Mouse (Mus musculus) forebrain, postnatal 0 days (tissue): Measurements from ENCODE around the gene Shkbp1. TPM values are rescaled to one million over a fixed set of nuclear protein-coding genes. Genes with fewer than 3 reads are reported as not detected.

Experiments
- ATAC-seq: fragments of 200-750 bp; cut with Nextera tagmentation; 2 replicates; pipeline ENCODE4 v1.8.0; 2017; ENCODE audit warnings: mild to moderate bottlenecking, moderate library complexity
- DNase-seq: peaks from one replicate; pipeline ENCODE4 v3.0.0-alpha.2; 2015
- H3K27ac ChIP-seq: fragments of 300-500 bp; sonication (generic); 2 replicates; pipeline ENCODE4 v1.5.1; 2014; ENCODE audit warnings: low read depth, mild to moderate bottlenecking, antibody characterized with exemption, low read length, moderate library complexity, mixed read lengths
- H3K27me3 ChIP-seq: fragments of 300-500 bp; sonication (generic); 2 replicates; pipeline ENCODE4 v1.6.1; 2014; ENCODE audit warnings: mild to moderate bottlenecking, low read length, mixed read lengths; ENCODE audit not compliant: insufficient read depth
- H3K36me3 ChIP-seq: fragments of 300-500 bp; sonication (generic); 2 replicates; pipeline ENCODE4 v1.6.1; 2014; ENCODE audit warnings: mild to moderate bottlenecking, moderate library complexity; ENCODE audit not compliant: insufficient read depth
- H3K4me1 ChIP-seq: fragments of 300-500 bp; sonication (generic); 2 replicates; pipeline ENCODE4 v1.6.1; 2014; ENCODE audit warnings: antibody characterized with exemption; ENCODE audit not compliant: insufficient read depth
- H3K4me2 ChIP-seq: fragments of 300-500 bp; sonication (generic); 2 replicates; pipeline ENCODE4 v1.6.1; 2014; ENCODE audit warnings: low read depth, mild to moderate bottlenecking, moderate library complexity
- H3K4me3 ChIP-seq: fragments of 300-500 bp; sonication (generic); 2 replicates; pipeline ENCODE4 v1.5.1; 2014; ENCODE audit warnings: low read depth, low read length, mixed read lengths
- H3K9ac ChIP-seq: fragments of 300-500 bp; sonication (generic); 2 replicates; pipeline ENCODE4 v1.6.1; 2014; ENCODE audit warnings: mild to moderate bottlenecking
- H3K9me3 ChIP-seq: fragments of 300-500 bp; sonication (generic); 2 replicates; pipeline ENCODE4 v1.6.1; 2016; ENCODE audit warnings: low read length
- CTCF ChIP-seq: sonication (generic); IDR thresholded peaks from 2 replicates; pipeline ENCODE4 v1.5.1; 2016; ENCODE audit warnings: antibody characterized with exemption, control low read depth, low read depth
- WGBS: fragments of 180-500 bp; shearing (Covaris S2); extraction: QIAGEN DNeasy Blood & Tissue Kit; methylation state at CpG from one replicate; pipeline ENCODE4 v1.1.7; 2014; 5-methylcytosine and 5-hydroxymethylcytosine counted together
- polyA plus RNA-seq: library from polyadenylated mRNA; unstranded; fragments of >200 nt; fragmentation: Nextera tagmentation; extraction: Ambion mirVana; gene quantifications from 2 replicates; pipeline ENCODE4 v1.2.1, GENCODE M21; 2015
- total RNA-seq: library from RNA; depleted of rRNA; stranded (reverse); fragments of >200 nt; gene quantifications from 2 replicates; pipeline ENCODE4 v1.2.3, GENCODE M21; 2014

The Shkbp1 gene
- total and polyA plus RNA-seq, 2 experiments from 2014 or later, result 30.2 to 33.1 TPM

DNA sequence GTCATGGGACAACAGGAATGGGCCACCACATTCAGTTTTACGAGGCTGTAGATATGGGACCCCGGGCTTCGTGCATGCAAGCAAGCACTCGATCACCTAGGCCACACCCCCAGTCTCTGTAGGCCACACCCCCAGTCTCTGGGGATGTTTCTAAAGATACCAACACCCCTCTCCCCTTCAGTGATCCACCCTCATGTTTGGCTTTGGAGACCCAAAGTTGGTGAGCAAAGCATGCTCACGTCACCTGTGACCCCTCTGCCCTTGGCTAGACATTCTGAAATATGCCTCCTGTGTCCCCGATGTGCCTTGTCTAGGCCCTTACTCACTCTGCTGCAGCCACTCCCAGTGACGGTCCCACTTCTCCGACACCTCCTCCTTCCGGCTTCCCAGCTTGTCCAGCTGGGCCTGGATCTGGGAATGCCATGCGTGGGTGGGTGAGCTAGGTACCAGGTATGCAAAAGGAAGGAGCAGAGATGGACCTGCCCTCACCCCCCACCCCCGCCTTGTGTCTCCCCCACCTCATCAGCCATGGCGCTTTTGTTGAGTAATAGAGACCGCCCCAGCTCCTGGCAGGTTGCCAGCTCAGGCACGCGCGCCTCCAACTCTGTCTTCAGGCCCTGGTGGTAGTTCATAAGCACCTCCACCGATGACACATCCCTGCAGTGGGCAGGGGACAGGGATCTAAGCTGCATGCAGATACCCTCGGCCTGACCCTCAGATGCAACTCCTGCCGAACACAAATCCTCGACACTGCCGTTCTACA lies 10.4 kb upstream of the Shkbp1 start:
- Histone ChIP-seq H3K4me1 (no peaks in the 10 kb centered on the region), H3K4me2 (no peak overlapping the region), H3K4me3 (no peak overlapping the region), H3K9me3 (peaks cover 7% of the 10 kb centered on the region; the same call in 1 of the 2 replicates), H3K27me3 (peaks cover 74% of the 10 kb centered on the region), H3K36me3 (peaks cover 45% of the 10 kb centered on the region), H3K27ac (no peak overlapping the region), H3K9ac (no peak overlapping the region)
- no peak for ATAC-seq
- no peak for TF ChIP-seq CTCF
- DNase-seq, result no peak
- 44% methylated on average over 21 of the region's 21 CpGs for WGBS

DNA sequence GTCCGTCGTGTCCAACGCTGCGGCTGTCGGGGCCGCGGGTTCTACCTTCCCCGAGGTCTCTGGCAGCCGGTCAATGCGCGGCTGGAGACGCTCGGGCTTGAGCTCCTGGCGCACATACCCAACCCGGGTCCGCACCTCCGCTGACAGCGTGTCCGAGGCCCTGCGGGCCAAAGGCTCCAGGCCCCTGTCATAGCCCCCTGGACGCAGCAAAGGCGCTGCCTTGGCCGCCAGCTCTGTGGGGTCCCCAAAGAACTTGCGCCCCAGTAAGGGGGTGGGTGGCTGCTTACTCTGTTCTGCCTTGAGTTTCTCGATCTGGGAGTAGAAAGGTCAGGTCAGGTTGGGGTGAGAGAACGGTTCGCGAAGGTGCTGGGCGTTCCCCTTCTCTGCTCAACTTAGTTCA lies 8.6 kb upstream of the Shkbp1 start:
- H3K4me3 ChIP-seq, result no peak overlapping the region
- H3K36me3 ChIP-seq, result peaks cover 32% of the 10 kb centered on the region
- H3K27me3 ChIP-seq, result peaks cover 59% of the 10 kb centered on the region
- H3K4me2 ChIP-seq, result no peak overlapping the region
- ATAC-seq (no peak), DNase-seq (no peak)
- H3K27ac ChIP-seq, result no peak overlapping the region
- no peak overlapping the region for H3K9ac ChIP-seq
- WGBS, result 9% methylated on average over 29 of the region's 29 CpGs
- no peak for TF ChIP-seq CTCF
- H3K4me1 ChIP-seq, result no peaks in the 10 kb centered on the region
- H3K9me3 ChIP-seq, result no peaks in the 10 kb centered on the region

DNA sequence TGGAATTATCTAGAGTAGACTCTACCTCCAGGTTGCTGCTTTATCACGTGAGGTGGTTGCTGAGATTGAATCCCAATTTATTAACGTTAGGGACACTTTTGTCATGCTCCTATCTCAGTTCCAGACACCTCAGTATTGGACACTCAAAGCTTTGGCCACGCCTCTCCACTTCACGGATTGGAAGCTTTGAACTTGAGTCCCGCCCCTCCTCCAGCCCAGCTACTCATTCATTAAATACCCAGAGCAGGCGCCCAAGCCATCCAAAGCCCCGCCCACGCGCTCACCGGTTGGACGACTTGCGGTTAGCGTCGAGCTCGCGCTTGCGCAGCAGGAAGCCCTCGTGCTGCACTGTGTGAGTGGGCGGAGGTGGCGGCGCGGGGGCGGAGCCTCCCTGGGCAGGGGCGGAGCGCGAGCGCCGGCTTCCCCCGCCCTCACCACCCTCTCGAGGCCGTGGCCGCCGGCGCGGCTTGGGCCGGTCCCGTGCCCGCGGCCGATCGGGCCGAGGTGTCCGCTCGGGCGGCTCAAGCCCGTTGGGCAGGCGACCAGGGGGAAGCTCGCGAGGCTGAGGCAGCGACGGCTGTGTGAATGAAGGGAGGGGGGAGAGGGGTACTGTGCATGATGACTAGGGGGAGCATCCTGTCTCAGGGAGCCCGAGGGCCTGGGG lies 5.6 kb upstream of the Shkbp1 start:
- WGBS, result 2% methylated on average over 49 of the region's 52 CpGs
- Histone ChIP-seq H3K9me3 (no peaks in the 10 kb centered on the region), H3K27ac (no peak overlapping the region; the same call in 1 of the 2 replicates), H3K27me3 (peaks cover 38% of the 10 kb centered on the region), H3K36me3 (peaks cover 15% of the 10 kb centered on the region), H3K4me3 (peak overlapping the region; percentile 52), H3K4me2 (peak overlapping the region; percentile 76), H3K4me1 (no peaks in the 10 kb centered on the region), H3K9ac (peak overlapping the region; percentile 57)
- peak; percentile 100 for DNase-seq
- ATAC-seq, result peak; percentile 97
- TF ChIP-seq CTCF, result no peak

DNA sequence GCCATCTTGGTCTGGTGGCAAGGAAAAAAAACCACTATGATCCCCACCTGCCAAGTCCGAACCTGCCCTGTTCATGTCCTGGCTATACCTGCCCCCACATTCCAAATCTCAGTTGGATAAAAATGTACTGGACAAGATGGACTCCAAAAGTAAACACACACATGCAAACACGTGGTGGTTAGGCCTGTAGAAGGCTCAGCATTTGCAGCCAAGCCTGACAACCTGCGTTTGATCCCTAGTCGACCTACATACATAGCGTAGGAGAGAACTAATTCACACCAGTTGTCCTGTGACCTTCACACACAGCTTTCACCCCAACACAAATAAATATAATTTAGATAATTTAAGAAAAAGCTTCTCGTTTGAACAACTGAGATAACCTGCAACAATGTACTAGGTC lies 4.9 kb upstream of the Shkbp1 start:
- no peak overlapping the region for H3K27ac ChIP-seq
- ATAC-seq, result no peak
- peak overlapping the region; percentile 76 for H3K4me2 ChIP-seq
- peaks cover 31% of the 10 kb centered on the region for H3K27me3 ChIP-seq
- 56% methylated on average over 6 of the region's 6 CpGs for WGBS
- DNase-seq, result no peak
- TF ChIP-seq CTCF, result no peak
- no peaks in the 10 kb centered on the region for H3K4me1 ChIP-seq
- no peak overlapping the region for H3K4me3 ChIP-seq
- H3K9ac ChIP-seq, result no peak overlapping the region
- H3K36me3 ChIP-seq, result peaks cover 10% of the 10 kb centered on the region
- H3K9me3 ChIP-seq, result no peaks in the 10 kb centered on the region

DNA sequence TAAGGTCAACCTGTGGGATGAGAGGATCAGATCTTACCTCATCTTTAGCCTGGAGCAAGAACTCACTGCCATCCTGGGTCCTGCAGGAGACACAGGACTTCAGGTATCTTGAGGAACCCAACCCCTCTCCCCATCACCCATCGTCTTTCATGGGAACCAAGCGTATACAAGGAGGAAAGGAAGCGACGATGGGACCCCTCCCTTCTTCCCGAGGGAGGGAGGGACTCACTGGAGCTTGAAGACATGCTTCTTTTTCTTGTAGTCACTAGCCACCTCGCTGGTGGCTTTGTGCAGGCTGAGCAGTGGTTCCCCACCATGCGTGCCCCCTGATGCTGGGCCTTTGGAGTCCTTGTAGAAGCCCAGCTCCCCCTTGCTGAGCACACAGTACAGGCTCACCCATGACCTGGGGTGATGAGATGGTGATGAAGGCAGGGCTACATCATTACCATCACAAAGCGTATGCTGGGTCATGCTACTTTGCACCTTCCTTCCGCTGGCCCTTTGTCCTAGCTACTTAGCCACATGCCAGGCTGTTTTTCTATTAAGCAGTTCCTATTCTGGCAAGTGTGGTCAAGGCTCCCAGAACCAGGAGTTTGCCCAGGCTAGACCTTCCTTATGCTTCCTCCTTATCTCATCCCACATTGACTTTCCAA lies 4.0 kb upstream of the Shkbp1 start:
- WGBS, result 87% methylated on average over 9 of the region's 9 CpGs
- Histone ChIP-seq H3K4me3 (no peak overlapping the region), H3K36me3 (peaks cover 6% of the 10 kb centered on the region; the same call in 1 of the 2 replicates), H3K27me3 (peaks cover 22% of the 10 kb centered on the region), H3K4me2 (no peak overlapping the region), H3K4me1 (no peaks in the 10 kb centered on the region), H3K9me3 (no peaks in the 10 kb centered on the region), H3K9ac (no peak overlapping the region), H3K27ac (no peak overlapping the region)
- no peak for TF ChIP-seq CTCF
- no peak for ATAC-seq
- no peak for DNase-seq

DNA sequence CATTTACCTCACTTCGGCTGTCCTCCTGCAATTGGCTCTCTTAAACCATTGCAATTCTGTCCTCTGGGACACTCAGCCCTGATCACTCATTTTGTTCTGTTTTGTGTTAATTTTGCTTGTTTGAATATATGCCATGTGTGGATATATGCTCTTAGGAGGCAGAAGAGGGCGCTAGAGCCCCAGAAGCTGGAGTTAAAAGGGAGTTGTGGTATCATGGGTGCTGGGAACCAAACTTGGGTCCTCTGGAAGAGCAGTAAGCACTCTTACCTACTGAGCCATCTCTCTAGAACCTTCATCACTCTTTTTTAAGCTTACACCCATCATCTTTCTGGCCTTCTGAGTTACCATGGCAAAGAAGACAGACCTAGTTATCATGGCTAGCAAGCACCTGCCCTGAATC lies 3.3 kb upstream of the Shkbp1 start:
- H3K27me3 ChIP-seq, result peaks cover 15% of the 10 kb centered on the region
- no peak overlapping the region for H3K9ac ChIP-seq
- no peaks in the 10 kb centered on the region for H3K9me3 ChIP-seq
- H3K27ac ChIP-seq, result no peak overlapping the region
- H3K4me2 ChIP-seq, result no peak overlapping the region
- ATAC-seq (no peak), DNase-seq (no peak)
- 80% methylated on average over 2 of the region's 2 CpGs for WGBS
- 0 out of 2 replicates have a peak, but pooled peaks cover 4% of the 10 kb centered on the region for H3K4me1 ChIP-seq
- peaks cover 2% of the 10 kb centered on the region; the same call in 1 of the 2 replicates for H3K36me3 ChIP-seq
- 0 out of 2 replicates have a peak, but pooled peaks have one; percentile 12 for TF ChIP-seq CTCF
- H3K4me3 ChIP-seq, result no peak overlapping the region
